Mouse (Mus musculus): ENCODE measurements around the gene Sfmbt2.

Gene Sfmbt2

DNA sequence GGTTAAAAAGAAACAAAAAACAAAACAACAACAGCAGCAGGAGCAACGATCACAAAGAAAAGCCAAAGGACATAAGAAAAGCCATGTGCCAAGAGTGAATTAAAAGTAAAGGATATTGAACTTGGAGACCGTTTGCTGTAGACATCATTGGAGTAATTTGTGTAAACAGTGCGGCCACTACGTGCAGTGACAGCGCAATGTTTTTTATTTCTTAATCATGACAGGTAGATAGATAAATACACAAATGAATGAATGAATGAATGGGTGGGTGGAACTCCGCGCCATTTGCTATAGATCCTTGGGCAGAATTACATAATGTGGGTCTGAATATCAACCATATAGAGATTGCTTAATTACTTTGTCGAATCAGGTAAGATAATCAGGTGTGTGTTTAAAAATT lies 634 bp upstream of the Sfmbt2 start:
- Histone ChIP-seq H3K27me3 (ENCODE audit: insufficient read depth, low read length) (peaks cover 63% of the 10 kb centered on the region), H3K36me3 (ENCODE audit: insufficient read depth, low read length) (no peaks in the 10 kb centered on the region), H3K4me1 (replicated peaks; ENCODE audit: low read depth, low read length) (peaks cover 48% of the 10 kb centered on the region), H3K4me3 (replicated peaks; ENCODE audit: low read length) (peak overlapping the region; percentile 85), H3K9me3 (ENCODE audit: low read length) (no peaks in the 10 kb centered on the region)
- TF ChIP-seq NANOG (IDR thresholded peaks at IDR 0.05; ENCODE audit: borderline replicate concordance, low read length) (no peak), POU5F1 (IDR thresholded peaks at IDR 0.05; ENCODE audit: borderline replicate concordance, low read length) (no peak)

- Histone ChIP-seq H3K27me3 (ENCODE audit: insufficient read depth, low read length) (peaks cover 75% of the 10 kb centered on the region), H3K4me3 (replicated peaks; ENCODE audit: low read length) (peak overlapping the region; percentile 85), H3K4me1 (replicated peaks; ENCODE audit: low read depth, low read length) (peaks cover 55% of the 10 kb centered on the region), H3K36me3 (ENCODE audit: insufficient read depth, low read length) (no peaks in the 10 kb centered on the region), H3K9me3 (ENCODE audit: low read length) (no peaks in the 10 kb centered on the region)
- no peak for TF ChIP-seq NANOG (IDR thresholded peaks at IDR 0.05; ENCODE audit: borderline replicate concordance, low read length)
- TF ChIP-seq CTCF (conservative IDR thresholded peaks at IDR 0.05; ENCODE audit: low read length) = no peak
- no peak for TF ChIP-seq POU5F1 (IDR thresholded peaks at IDR 0.05; ENCODE audit: borderline replicate concordance, low read length)
These were observed 563 bp downstream of the Sfmbt2 start for GRCm38 (mm10) chr2:10370687-10371458.

- TF ChIP-seq POU5F1 (IDR thresholded peaks at IDR 0.05; ENCODE audit: borderline replicate concordance, low read length) (no peak), CTCF (conservative IDR thresholded peaks at IDR 0.05; ENCODE audit: low read length) (no peak), NANOG (IDR thresholded peaks at IDR 0.05; ENCODE audit: borderline replicate concordance, low read length) (no peak)
- H3K4me1 ChIP-seq (replicated peaks; ENCODE audit: low read depth, low read length) = peaks cover 59% of the 10 kb centered on the region
- peaks cover 80% of the 10 kb centered on the region for H3K27me3 ChIP-seq (ENCODE audit: insufficient read depth, low read length)
- no peaks in the 10 kb centered on the region for H3K9me3 ChIP-seq (ENCODE audit: low read length)
- no peaks in the 10 kb centered on the region for H3K36me3 ChIP-seq (ENCODE audit: insufficient read depth, low read length)
- H3K4me3 ChIP-seq (replicated peaks; ENCODE audit: low read length) = peak overlapping the region; percentile 85
These were observed 1.1 kb downstream of the Sfmbt2 start for GRCm38 (mm10) chr2:10371459-10371817.

GRCm38 (mm10) chr2:10371899-10372298 lies 1.6 kb downstream of the Sfmbt2 start:
- TF ChIP-seq NANOG (IDR thresholded peaks at IDR 0.05; ENCODE audit: borderline replicate concordance, low read length) (no peak), POU5F1 (IDR thresholded peaks at IDR 0.05; ENCODE audit: borderline replicate concordance, low read length) (no peak), CTCF (conservative IDR thresholded peaks at IDR 0.05; ENCODE audit: low read length) (no peak)
- Histone ChIP-seq H3K27me3 (ENCODE audit: insufficient read depth, low read length) (peaks cover 83% of the 10 kb centered on the region), H3K9me3 (ENCODE audit: low read length) (no peaks in the 10 kb centered on the region), H3K36me3 (ENCODE audit: insufficient read depth, low read length) (no peaks in the 10 kb centered on the region), H3K4me1 (replicated peaks; ENCODE audit: low read depth, low read length) (peaks cover 59% of the 10 kb centered on the region), H3K4me3 (replicated peaks; ENCODE audit: low read length) (peak overlapping the region; percentile 85)

DNA sequence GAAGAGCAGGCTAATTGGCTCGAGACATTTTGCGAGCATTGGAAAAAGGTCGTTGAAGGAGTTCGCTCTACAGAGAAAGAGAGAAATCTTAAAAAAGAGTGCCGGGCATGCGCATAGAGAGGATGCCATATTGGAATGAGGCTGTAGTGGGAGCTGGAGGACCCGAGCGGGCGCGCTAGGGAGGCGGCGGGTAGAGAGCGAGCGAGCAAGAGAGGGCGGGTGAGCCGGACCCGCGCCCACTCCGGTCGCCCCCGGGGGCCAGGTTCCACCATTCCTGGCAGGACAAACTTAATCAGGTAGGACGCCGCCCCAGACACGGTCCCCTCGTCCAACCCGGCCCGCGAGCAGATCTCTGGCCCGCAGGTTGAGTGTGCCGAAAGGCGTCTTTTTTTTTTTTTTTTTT lies 2.0 kb downstream of the Sfmbt2 start:
- Histone ChIP-seq H3K27me3 (ENCODE audit: insufficient read depth, low read length) (peaks cover 83% of the 10 kb centered on the region), H3K4me1 (replicated peaks; ENCODE audit: low read depth, low read length) (peaks cover 59% of the 10 kb centered on the region), H3K36me3 (ENCODE audit: insufficient read depth, low read length) (no peaks in the 10 kb centered on the region), H3K4me3 (replicated peaks; ENCODE audit: low read length) (peak overlapping the region; percentile 85), H3K9me3 (ENCODE audit: low read length) (no peaks in the 10 kb centered on the region)
- TF ChIP-seq POU5F1 (IDR thresholded peaks at IDR 0.05; ENCODE audit: borderline replicate concordance, low read length) = no peak
- TF ChIP-seq CTCF (conservative IDR thresholded peaks at IDR 0.05; ENCODE audit: low read length) = no peak
- no peak for TF ChIP-seq NANOG (IDR thresholded peaks at IDR 0.05; ENCODE audit: borderline replicate concordance, low read length)

GRCm38 (mm10) chr2:10372776-10373507 lies 2.6 kb downstream of the Sfmbt2 start:
- TF ChIP-seq POU5F1 (IDR thresholded peaks at IDR 0.05; ENCODE audit: borderline replicate concordance, low read length) = no peak
- TF ChIP-seq CTCF (conservative IDR thresholded peaks at IDR 0.05; ENCODE audit: low read length) = no peak
- TF ChIP-seq NANOG (IDR thresholded peaks at IDR 0.05; ENCODE audit: borderline replicate concordance, low read length) = no peak
- peak overlapping the region; percentile 85 for H3K4me3 ChIP-seq (replicated peaks; ENCODE audit: low read length)
- peaks cover 86% of the 10 kb centered on the region for H3K27me3 ChIP-seq (ENCODE audit: insufficient read depth, low read length)
- H3K9me3 ChIP-seq (ENCODE audit: low read length) = no peaks in the 10 kb centered on the region
- H3K36me3 ChIP-seq (ENCODE audit: insufficient read depth, low read length) = no peaks in the 10 kb centered on the region
- H3K4me1 ChIP-seq (replicated peaks; ENCODE audit: low read depth, low read length) = peaks cover 59% of the 10 kb centered on the region

- no peak for TF ChIP-seq CTCF (conservative IDR thresholded peaks at IDR 0.05; ENCODE audit: low read length)
- no peak for TF ChIP-seq NANOG (IDR thresholded peaks at IDR 0.05; ENCODE audit: borderline replicate concordance, low read length)
- TF ChIP-seq POU5F1 (IDR thresholded peaks at IDR 0.05; ENCODE audit: borderline replicate concordance, low read length) = no peak
- peaks cover 59% of the 10 kb centered on the region for H3K4me1 ChIP-seq (replicated peaks; ENCODE audit: low read depth, low read length)
- H3K27me3 ChIP-seq (ENCODE audit: insufficient read depth, low read length) = peaks cover 83% of the 10 kb centered on the region
- peak overlapping the region; percentile 85 for H3K4me3 ChIP-seq (replicated peaks; ENCODE audit: low read length)
- no peaks in the 10 kb centered on the region for H3K36me3 ChIP-seq (ENCODE audit: insufficient read depth, low read length)
- H3K9me3 ChIP-seq (ENCODE audit: low read length) = no peaks in the 10 kb centered on the region
These were observed 3.3 kb downstream of the Sfmbt2 start for GRCm38 (mm10) chr2:10373508-10374206.
